Mouse (Mus musculus) lung, adult 2 months (tissue): ENCODE results near the gene Brca2. TPM values are rescaled to one million over a fixed set of nuclear protein-coding genes. Genes with fewer than 3 reads are reported as not detected.

ENCODE experiments used
- DNase-seq: peaks from one replicate; pipeline ENCODE4 v3.0.0; 2022
- H3K4me1 ChIP-seq: fragments of 200-500 bp; 2 replicates; pipeline ENCODE4 v1.6.1; 2011; ENCODE audit warnings: low read length; ENCODE audit not compliant: control insufficient read depth, insufficient read depth
- H3K4me3 ChIP-seq: fragments of 200-500 bp; replicated peaks from 2 replicates; pipeline ENCODE3; 2011; ENCODE audit warnings: low read depth, mild to moderate bottlenecking, control low read depth, low read length; ENCODE audit errors: extremely low read depth
- CTCF ChIP-seq: fragments of 200-500 bp; IDR thresholded peaks from 2 replicates; pipeline ENCODE4 v1.5.1; 2011; ENCODE audit warnings: mild to moderate bottlenecking, low read length, control low read depth; ENCODE audit not compliant: insufficient read depth
- POLR2A ChIP-seq: fragments of 200-500 bp; IDR thresholded peaks from 2 replicates; pipeline ENCODE4 v1.6.1; 2011; ENCODE audit warnings: low read depth, mild to moderate bottlenecking, control low read depth, low read length, borderline replicate concordance; ENCODE audit errors: extremely low read depth
- WGBS: fragments of 180-500 bp; shearing (Covaris S2); methylation state at CpG from one replicate; pipeline ENCODE4 v1.1.7; 2018; 5-methylcytosine and 5-hydroxymethylcytosine counted together
- polyA plus RNA-seq: library from polyadenylated mRNA; depleted of rRNA; stranded (reverse); fragments of >200 nt; gene quantifications from 2 replicates; pipeline ENCODE4 v1.2.3, GENCODE M21; 2012; rRNA removed

Brca2 gene
- polyA plus RNA-seq, 1 experiment: 1.8 TPM

DNA sequence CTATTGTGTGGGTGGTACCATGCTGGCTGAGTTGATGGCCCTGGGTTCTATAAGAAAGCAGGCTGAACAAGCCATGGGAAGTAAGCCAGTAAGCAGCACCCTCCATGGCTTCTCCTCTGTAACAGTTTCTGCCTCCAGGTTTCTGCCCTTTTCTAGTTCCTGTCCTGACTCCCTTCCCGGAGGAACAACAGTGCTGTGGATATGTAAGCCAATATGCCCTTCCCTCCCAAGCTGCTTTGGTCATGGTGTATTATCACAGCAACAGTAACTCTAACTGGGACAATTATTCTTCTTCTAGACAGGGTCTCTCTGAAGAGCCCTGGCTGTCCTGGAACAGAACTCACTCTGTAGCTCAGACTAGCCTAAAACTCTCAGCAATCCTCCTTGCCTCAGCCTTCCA is 88.7 kb downstream of the Brca2 start:
- 74% methylated on average over 1 of the region's 1 CpGs for WGBS
- DNase-seq: no peak
- TF ChIP-seq CTCF (no peak), POLR2A (no peak)
- Histone ChIP-seq H3K4me1 (peaks cover 6% of the 10 kb centered on the region), H3K4me3 (no peak overlapping the region)

DNA sequence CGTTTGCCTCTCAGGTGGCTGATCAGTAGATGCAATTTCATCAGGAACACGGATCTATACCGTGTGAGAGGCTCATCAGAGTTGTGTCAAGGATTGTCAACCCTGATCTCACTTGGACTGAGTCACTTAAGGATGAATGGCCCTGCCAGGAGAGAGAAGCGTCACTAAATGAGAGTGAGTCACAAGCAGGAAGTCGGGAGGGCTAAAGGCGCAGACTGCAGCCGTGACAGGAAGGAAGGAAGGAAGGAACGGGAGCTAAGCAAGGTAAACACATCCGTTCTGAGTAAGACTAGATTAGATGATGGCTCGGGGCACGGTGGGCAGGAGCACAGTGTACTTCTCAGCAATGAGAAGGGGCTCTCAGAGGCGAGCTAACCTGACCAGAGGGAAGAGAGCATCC is 89.3 kb downstream of the Brca2 start:
- no peak for DNase-seq
- WGBS: 22% methylated on average over 12 of the region's 12 CpGs
- TF ChIP-seq POLR2A: no peak
- no peak for TF ChIP-seq CTCF
- Histone ChIP-seq H3K4me1 (peaks cover 6% of the 10 kb centered on the region), H3K4me3 (no peak overlapping the region)

DNA sequence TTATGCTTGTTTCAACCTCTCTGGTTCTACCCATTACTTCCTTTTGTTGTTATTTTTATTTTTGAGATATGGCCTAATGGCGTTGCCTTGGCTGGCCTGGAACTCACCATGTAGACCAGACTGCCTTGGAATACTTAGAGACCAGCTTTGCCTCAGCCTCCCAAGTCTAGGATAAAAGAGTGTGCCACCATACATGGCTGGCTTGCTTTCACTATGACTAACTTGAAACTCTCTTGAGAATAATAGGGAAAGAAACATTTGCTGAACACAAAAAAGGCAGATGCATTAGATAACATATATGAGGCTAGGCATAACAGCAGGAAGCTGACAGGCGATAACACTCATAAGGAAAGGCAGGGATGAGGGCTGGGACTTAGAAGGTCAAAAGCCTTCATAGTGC is 91.6 kb downstream of the Brca2 start:
- peaks cover 6% of the 10 kb centered on the region for H3K4me1 ChIP-seq
- DNase-seq: no peak
- no peak overlapping the region for H3K4me3 ChIP-seq
- WGBS: 77% methylated on average over 2 of the region's 2 CpGs
- TF ChIP-seq POLR2A: no peak
- TF ChIP-seq CTCF: no peak

DNA sequence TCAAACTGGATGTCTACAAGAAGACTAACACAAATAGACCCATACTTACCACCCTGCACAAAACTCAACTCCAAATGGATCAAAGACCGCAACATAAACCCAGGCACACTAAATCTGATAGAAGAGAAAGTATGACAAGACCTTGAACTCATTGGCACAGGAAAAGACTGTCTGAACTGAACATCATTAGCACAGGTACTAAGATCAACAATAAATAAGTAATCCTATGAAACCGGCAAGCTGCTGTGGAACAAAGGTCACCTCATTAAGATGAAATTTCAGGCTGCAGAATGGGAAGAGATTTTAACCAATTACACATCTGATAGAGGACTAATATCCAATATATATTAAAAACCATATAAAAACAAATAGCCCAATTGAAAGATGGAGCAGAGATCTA is 93.8 kb downstream of the Brca2 start:
- H3K4me1 ChIP-seq: peaks cover 6% of the 10 kb centered on the region
- TF ChIP-seq POLR2A (no peak), CTCF (no peak)
- no peak overlapping the region for H3K4me3 ChIP-seq
- 96% methylated on average over 2 of the region's 2 CpGs for WGBS
- DNase-seq: no peak

DNA sequence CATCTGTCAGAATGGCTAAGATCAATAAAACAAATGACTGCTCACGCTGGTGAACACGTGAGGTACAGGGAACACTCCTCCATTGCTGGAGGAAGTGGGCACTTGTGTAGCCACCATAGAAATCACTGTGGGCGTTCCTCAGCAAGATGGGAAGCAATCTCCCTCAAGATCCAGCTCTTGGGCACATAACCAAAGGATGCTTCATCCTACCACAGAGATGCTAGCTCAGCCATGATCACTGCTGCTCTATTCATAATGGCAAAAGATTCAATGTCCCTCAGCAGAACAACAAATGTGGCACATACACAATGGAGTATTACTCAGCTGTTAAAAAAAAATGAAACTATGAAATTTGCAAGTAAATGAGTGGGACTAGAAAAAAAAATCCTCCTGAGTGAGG is 94.3 kb downstream of the Brca2 start:
- DNase-seq: no peak
- Histone ChIP-seq H3K4me1 (peaks cover 3% of the 10 kb centered on the region), H3K4me3 (no peak overlapping the region)
- 69% methylated on average over 3 of the region's 3 CpGs for WGBS
- TF ChIP-seq POLR2A: no peak
- no peak for TF ChIP-seq CTCF

DNA sequence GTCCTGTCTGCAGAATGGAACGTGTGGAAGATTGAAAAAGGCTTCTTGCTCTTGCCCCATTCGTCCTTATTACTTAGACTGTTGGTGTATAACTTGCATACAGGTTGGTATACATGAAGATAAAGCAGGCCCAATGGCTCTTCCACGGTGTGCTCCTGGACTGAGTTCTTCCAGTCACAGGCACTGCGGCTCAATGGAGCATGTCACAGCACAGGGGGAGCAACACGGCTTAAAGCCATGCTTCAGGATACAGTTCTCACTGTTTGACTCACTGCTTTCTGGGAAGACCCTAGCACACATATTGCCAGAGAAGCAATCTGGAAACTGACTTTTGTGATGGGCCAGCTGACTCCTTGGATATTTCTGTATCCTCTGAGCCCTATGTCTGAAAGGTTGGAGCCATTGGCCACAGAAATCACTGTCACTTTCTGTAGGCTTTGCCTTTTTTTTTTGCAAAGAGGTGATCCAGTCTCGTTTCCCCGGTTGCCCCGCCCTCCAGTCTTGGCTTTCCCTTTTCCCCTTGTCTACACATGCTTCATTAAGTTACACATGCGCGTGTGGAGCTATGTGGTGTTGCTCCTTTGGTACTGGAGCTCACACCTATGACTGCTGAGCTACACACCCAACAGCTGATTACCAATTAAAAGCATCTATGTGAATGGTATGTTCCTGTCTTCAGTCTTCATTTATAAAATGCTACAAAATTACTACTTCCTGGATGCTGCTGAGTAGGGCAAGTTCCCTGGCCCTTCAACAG is 96.3 kb downstream of the Brca2 start:
- Histone ChIP-seq H3K4me1 (peaks cover 2% of the 10 kb centered on the region; the same call in 1 of the 2 replicates), H3K4me3 (no peak overlapping the region)
- 89% methylated on average over 10 of the region's 10 CpGs for WGBS
- TF ChIP-seq CTCF (no peak), POLR2A (no peak)
- no peak for DNase-seq

Other genes with a start within 250 kb of the Brca2 start
- gene Zar1l, start 4.5 kb upstream of the Brca2 start, polyA plus RNA-seq: not detected in 2 replicates
- 11.6 and 14.9 TPM in 2 replicates for gene N4bp2l1, start 74.6 kb downstream of the Brca2 start, polyA plus RNA-seq
- 4.6 and 6.3 TPM in 2 replicates for gene N4bp2l2, start 143.6 kb downstream of the Brca2 start, polyA plus RNA-seq
- gene Pds5b, start 151.1 kb downstream of the Brca2 start, polyA plus RNA-seq: 4.0 and 8.0 TPM in 2 replicates